Comparison of ENCODE assay signal across 25 mouse cellular contexts in the genomic region with DNA sequence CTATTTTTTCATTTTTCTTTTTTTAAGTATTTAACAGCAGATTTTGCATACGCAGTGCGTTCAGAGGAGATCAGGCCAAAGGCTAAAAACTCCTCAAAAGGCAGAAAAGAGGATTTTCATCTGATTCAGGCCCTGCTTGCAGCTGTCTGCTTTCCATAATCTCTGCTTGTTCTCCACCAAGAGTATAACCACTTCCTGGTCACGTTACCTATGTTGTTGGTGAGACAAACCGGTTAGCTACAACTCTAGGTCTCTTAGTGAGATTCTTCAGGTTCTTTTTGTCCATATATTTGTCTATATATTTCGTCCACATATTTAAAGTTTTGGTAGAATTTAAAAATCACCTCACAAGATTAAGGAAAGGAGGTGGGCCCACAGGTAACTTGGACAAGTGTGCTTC.
"Had no signal": no experiment of that assay in that cellular context is flagged by ENCODE, and none has a peak within 500 bp of the region (broad histone marks: within the 10 kb centered on the region; RNA-seq: fewer than 3 reads in every experiment).

No protein-coding gene starts in this region.

- ATAC-seq: hindbrain, postnatal 0 days; intestine, embryonic 15.5 days; intestine, postnatal 0 days; liver, embryonic 12.5 days had no signal

- DNase-seq: gastrocnemius, postnatal 14 days; gastrocnemius, postnatal 36 days; heart, adult 11 months; heart, adult 2 months; heart, postnatal 14 days; heart, postnatal 36 days; kidney, adult 18-20 months; kidney, adult 8-10 months; kidney, postnatal 14 days; kidney, postnatal 36 days; layer of hippocampus, adult 9-11 months; layer of hippocampus, postnatal 36 days; left cerebral cortex, postnatal 4 days had no signal

- H3K36me3 ChIP-seq: heart, embryonic 15.5 days; hindbrain, embryonic 13.5 days; hindbrain, embryonic 15.5 days; intestine, embryonic 15.5 days; limb, embryonic 13.5 days; liver, embryonic 12.5 days had no signal

- H3K27me3 ChIP-seq: heart, embryonic 13.5 days; heart, embryonic 15.5 days; hindbrain, embryonic 13.5 days; intestine, embryonic 15.5 days; limb, embryonic 13.5 days; limb, embryonic 15.5 days; liver, embryonic 12.5 days had no signal

- H3K27ac ChIP-seq: hindbrain, embryonic 13.5 days; hindbrain, embryonic 15.5 days; hindbrain, postnatal 0 days; intestine, embryonic 15.5 days; kidney, postnatal 0 days; liver, embryonic 12.5 days had no signal

- H3K4me2 ChIP-seq: heart, embryonic 11.5 days; hindbrain, embryonic 13.5 days; hindbrain, embryonic 15.5 days; intestine, embryonic 15.5 days; limb, embryonic 13.5 days; limb, embryonic 15.5 days; liver, embryonic 12.5 days had no signal

- H3K4me1 ChIP-seq: liver, embryonic 12.5 days had no signal

- H3K9ac ChIP-seq: heart, embryonic 15.5 days; hindbrain, embryonic 13.5 days; hindbrain, embryonic 15.5 days; intestine, embryonic 15.5 days; limb, embryonic 13.5 days; limb, embryonic 15.5 days; liver, embryonic 12.5 days had no signal

- H3K9me3 ChIP-seq: heart, embryonic 13.5 days; heart, embryonic 15.5 days; hindbrain, embryonic 13.5 days; hindbrain, embryonic 15.5 days; intestine, embryonic 15.5 days; limb, embryonic 13.5 days; limb, embryonic 15.5 days; liver, embryonic 12.5 days had no signal

- H3K4me3 ChIP-seq: heart, adult 2 months; heart, embryonic 13.5 days; heart, embryonic 15.5 days; hindbrain, embryonic 13.5 days; hindbrain, embryonic 15.5 days; intestine, embryonic 15.5 days; limb, embryonic 13.5 days; limb, embryonic 15.5 days; liver, embryonic 12.5 days had no signal
